Mouse (Mus musculus) olfactory bulb, adult 2 months (tissue): ENCODE data around the gene Mrpl21. TPM values are rescaled to one million over a fixed set of nuclear protein-coding genes. Genes with fewer than 3 reads are reported as not detected.

Experiments
- H3K27ac ChIP-seq: fragments of 200-500 bp; 2 replicates; pipeline ENCODE4 v1.5.1; 2012; ENCODE audit warnings: low read depth, low read length; ENCODE audit not compliant: insufficient read depth
- H3K4me1 ChIP-seq: fragments of 200-500 bp; 2 replicates; pipeline ENCODE4 v1.6.1; 2012; ENCODE audit warnings: low read length; ENCODE audit not compliant: control insufficient read depth, insufficient read depth
- H3K4me3 ChIP-seq: fragments of 200-500 bp; 2 replicates; pipeline ENCODE4 v1.5.1; 2012; ENCODE audit warnings: mild to moderate bottlenecking, low read depth, low read length, moderate library complexity; ENCODE audit not compliant: insufficient read depth
- CTCF ChIP-seq: fragments of 200-500 bp; IDR thresholded peaks from 2 replicates; pipeline ENCODE4 v1.5.1; 2012; ENCODE audit warnings: low read depth, mild to moderate bottlenecking, low read length, moderate library complexity; ENCODE audit not compliant: insufficient read depth
- POLR2A ChIP-seq: fragments of 200-500 bp; IDR thresholded peaks from 2 replicates; pipeline ENCODE4 v1.6.1; 2012; ENCODE audit warnings: mild to moderate bottlenecking, low read depth, low read length, moderate library complexity; ENCODE audit not compliant: insufficient read depth
- WGBS: fragments of 180-500 bp; shearing (Covaris S2); methylation state at CpG from one replicate; pipeline ENCODE4 v1.1.7; 2018; 5-methylcytosine and 5-hydroxymethylcytosine counted together
- polyA plus RNA-seq: library from polyadenylated mRNA; stranded (reverse); fragments of >200 nt; gene quantifications from 2 replicates; pipeline ENCODE4 v1.2.4, GENCODE M21; 2012; ENCODE audit warnings: low replicate concordance; ENCODE audit not compliant: missing spikeins, insufficient read depth, insufficient read length

The Mrpl21 gene
- polyA plus RNA-seq, 1 experiment, result not detected

- 94% methylated on average over 17 of the region's 17 CpGs for WGBS
- no peaks in the 10 kb centered on the region for H3K4me1 ChIP-seq
- H3K4me3 ChIP-seq, result no peak overlapping the region
- no peak overlapping the region for H3K27ac ChIP-seq
- no peak for TF ChIP-seq POLR2A
- TF ChIP-seq CTCF, result no peak
Observed at GRCm38 (mm10) chr19:3268218-3268980, 14.3 kb upstream of the Mrpl21 start.

- H3K4me1 ChIP-seq, result no peaks in the 10 kb centered on the region
- TF ChIP-seq CTCF (no peak), POLR2A (no peak)
- H3K27ac ChIP-seq, result no peak overlapping the region
- no peak overlapping the region for H3K4me3 ChIP-seq
- WGBS, result 91% methylated on average over 9 of the region's 9 CpGs
Observed at GRCm38 (mm10) chr19:3269279-3269678, 13.4 kb upstream of the Mrpl21 start.

- H3K4me3 ChIP-seq, result no peak overlapping the region
- H3K4me1 ChIP-seq, result no peaks in the 10 kb centered on the region
- no peak overlapping the region for H3K27ac ChIP-seq
- WGBS, result 95% methylated on average over 6 of the region's 6 CpGs
- TF ChIP-seq POLR2A (no peak), CTCF (no peak)
Observed at GRCm38 (mm10) chr19:3269803-3270202, 12.9 kb upstream of the Mrpl21 start.

DNA sequence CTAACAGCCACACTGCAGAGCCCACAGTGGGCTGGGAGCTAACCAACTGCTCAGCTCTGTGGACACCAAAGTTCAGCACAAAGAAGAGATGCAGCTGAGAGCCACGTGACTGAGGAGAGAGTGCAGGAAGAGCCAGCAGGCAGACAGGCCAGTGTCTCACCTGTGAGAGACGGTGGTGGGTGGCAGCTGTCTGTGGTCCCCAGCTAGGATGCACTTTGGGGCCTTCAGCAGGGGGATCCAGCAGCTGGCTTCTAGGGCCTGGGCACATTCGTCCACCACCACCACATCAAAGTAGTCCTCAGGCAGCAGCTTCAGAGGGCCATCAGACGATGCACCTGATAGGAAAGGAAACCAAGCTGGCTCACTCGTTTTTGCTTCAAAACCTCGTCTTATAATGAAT, 11.3 kb upstream of the Mrpl21 start:
- TF ChIP-seq CTCF, result no peak
- no peak overlapping the region for H3K27ac ChIP-seq
- H3K4me1 ChIP-seq, result no peaks in the 10 kb centered on the region
- 94% methylated on average over 6 of the region's 6 CpGs for whole genome bisulfite sequencing
- no peak overlapping the region for H3K4me3 ChIP-seq

- no peak overlapping the region for H3K4me3 ChIP-seq
- 94% methylated on average over 9 of the region's 9 CpGs for WGBS
- H3K4me1 ChIP-seq, result no peaks in the 10 kb centered on the region
- H3K27ac ChIP-seq, result no peak overlapping the region
- TF ChIP-seq POLR2A (no peak), CTCF (no peak)
Observed at GRCm38 (mm10) chr19:3273331-3273730, 9.4 kb upstream of the Mrpl21 start.

GRCm38 (mm10) chr19:3275744-3276365, 6.8 kb upstream of the Mrpl21 start:
- no peak for TF ChIP-seq CTCF
- TF ChIP-seq POLR2A, result no peak
- H3K27ac ChIP-seq, result no peak overlapping the region
- 87% methylated on average over 3 of the region's 3 CpGs for WGBS

GRCm38 (mm10) chr19:3281886-3282285, 815 bp upstream of the Mrpl21 start:
- Histone ChIP-seq H3K4me3 (peak overlapping the region; percentile 87; the same call in 1 of the 2 replicates), H3K27ac (no peak overlapping the region), H3K4me1 (peaks cover 4% of the 10 kb centered on the region; the same call in 1 of the 2 replicates)
- WGBS, result 70% methylated on average over 4 of the region's 4 CpGs
- TF ChIP-seq CTCF, result no peak
- TF ChIP-seq POLR2A, result no peak

More at GRCm38 (mm10) chr19:3275744-3276365, 6.8 kb upstream of the Mrpl21 start:
- Histone ChIP-seq H3K4me1 (no peaks in the 10 kb centered on the region), H3K4me3 (no peak overlapping the region)

DNA sequence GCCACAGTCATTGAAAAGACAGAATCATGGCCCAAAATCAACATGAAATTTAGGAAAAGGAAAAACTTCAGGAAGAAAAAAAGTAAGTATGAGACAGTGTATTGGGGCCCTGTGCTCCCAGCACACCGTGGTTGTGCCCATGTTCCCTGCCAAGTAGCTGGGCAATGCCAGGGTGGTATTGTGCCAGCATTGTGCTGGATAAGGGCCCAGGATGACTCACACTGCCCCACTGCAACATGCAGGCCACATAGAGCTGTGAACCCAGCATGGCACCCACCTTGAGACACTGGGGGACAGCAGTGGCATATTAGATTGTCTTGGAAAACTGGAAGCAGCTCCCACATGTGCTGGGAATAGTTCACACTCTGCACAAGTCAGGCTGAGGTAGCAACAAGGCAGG, 6.3 kb downstream of the Mrpl21 start:
- no peaks in the 10 kb centered on the region for H3K4me1 ChIP-seq
- WGBS, result 13% methylated on average over 1 of the region's 1 CpGs
- TF ChIP-seq CTCF (no peak), POLR2A (no peak)
- H3K4me3 ChIP-seq, result no peak overlapping the region
- no peak overlapping the region for H3K27ac ChIP-seq

- Histone ChIP-seq H3K27ac (no peak overlapping the region), H3K4me1 (no peaks in the 10 kb centered on the region), H3K4me3 (no peak overlapping the region)
- TF ChIP-seq POLR2A (no peak), CTCF (peak; percentile 72)
- WGBS, result 46% methylated on average over 2 of the region's 2 CpGs
Observed at GRCm38 (mm10) chr19:3292028-3292427, 9.3 kb downstream of the Mrpl21 start.

DNA sequence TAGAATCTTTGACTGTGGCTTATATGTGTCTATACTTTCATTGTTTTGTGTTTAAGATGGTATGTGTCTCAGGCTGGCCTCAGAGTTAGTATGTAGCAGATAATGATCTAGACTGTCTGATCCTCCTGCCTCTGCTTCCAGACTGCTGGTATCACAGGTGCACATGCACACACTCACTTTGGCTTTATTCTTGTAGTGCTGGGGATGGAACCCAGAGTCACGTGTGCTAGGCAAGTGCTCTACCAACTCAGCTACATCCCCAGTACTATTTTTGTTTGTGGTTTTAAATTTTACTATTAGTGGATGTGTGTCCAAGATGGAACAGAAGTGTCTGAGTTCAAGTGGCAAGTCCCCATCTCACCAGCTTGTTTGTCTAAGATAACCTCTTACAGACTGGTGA, 10.3 kb downstream of the Mrpl21 start:
- WGBS, result 100% methylated on average over 1 of the region's 1 CpGs
- Histone ChIP-seq H3K4me3 (no peak overlapping the region), H3K27ac (no peak overlapping the region), H3K4me1 (no peaks in the 10 kb centered on the region)
- TF ChIP-seq CTCF (no peak), POLR2A (no peak)
